24 mouse cellular contexts compared by ENCODE assay signal in the genomic region with DNA sequence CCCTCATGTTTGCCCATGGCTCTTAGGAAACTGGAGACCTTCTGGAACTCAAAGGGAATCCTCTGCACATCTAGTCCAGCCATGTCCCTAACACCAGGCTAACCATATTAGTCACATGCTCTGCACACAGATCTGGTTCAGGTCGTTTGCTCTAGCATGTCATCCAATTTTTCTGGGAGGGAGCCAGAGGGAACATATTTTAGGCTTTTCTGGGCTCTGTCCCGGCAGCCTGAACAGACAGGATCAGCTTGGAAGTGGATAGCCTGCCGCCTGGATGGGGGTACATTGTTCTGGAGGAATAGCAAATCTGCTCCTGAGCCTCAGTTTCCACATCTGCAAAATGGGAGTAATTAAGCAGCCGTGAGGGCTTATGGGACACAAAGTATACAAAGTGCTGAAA. TPM values are rescaled to one million over a fixed set of nuclear protein-coding genes. Genes with fewer than 3 reads are reported as not detected.
A peak's percentile ranks its signal among the peaks of the same experiment; 100 is the strongest.
DNase-seq lines count a peak whose midpoint lies in the region; ATAC-seq and TF ChIP-seq lines count a peak whose summit lies in the region.
"Had no signal": no experiment of that assay in that cellular context is flagged by ENCODE, and none has a peak within 500 bp of the region (broad histone marks: within the 10 kb centered on the region; RNA-seq: fewer than 3 reads in every experiment).

No protein-coding gene starts in this region.

- H3K36me3 ChIP-seq in heart, embryonic 15.5 days, result no peaks in the 10 kb centered on the region
- no peaks in the 10 kb centered on the region for H3K36me3 ChIP-seq in liver, adult 2 months (ENCODE audit: control insufficient read depth, insufficient read depth, low read length)
- no peaks in the 10 kb centered on the region for H3K36me3 ChIP-seq in neural tube, embryonic 13.5 days
- H3K36me3 ChIP-seq in neural tube, embryonic 14.5 days (ENCODE audit: control insufficient read depth, insufficient read depth, low read length), result no peaks in the 10 kb centered on the region
- H3K36me3 ChIP-seq: embryonic facial prominence, embryonic 13.5 days; hindbrain, embryonic 12.5 days; limb, embryonic 12.5 days; liver, embryonic 15.5 days; midbrain, embryonic 15.5 days had no signal

- H3K27ac ChIP-seq in heart, embryonic 15.5 days, result peak overlapping the region; percentile 68; the same call in 1 of the 2 replicates
- 0 out of 2 replicates have a peak overlapping the region, but pooled peaks have one; percentile 8 for H3K27ac ChIP-seq in liver, adult 2 months (replicated peaks; ENCODE audit: insufficient read depth, low read depth, low read length)
- peak overlapping the region; percentile 18; the same call in 1 of the 2 replicates for H3K27ac ChIP-seq in neural tube, embryonic 13.5 days (replicated peaks)
- 0 out of 2 replicates have a peak overlapping the region, but pooled peaks have one; percentile 57 for H3K27ac ChIP-seq in neural tube, embryonic 14.5 days (ENCODE audit: low read depth, low read length)
- H3K27ac ChIP-seq: hindbrain, embryonic 12.5 days had no signal

- no peak for DNase-seq in heart, postnatal 14 days
- DNase-seq in liver, adult 2 months (ENCODE audit: extremely low read depth, low read depth, low spot score), result no peak
- no peak for DNase-seq in liver
- no peak for DNase-seq in neural tube, embryonic 10.5 days (ENCODE audit: extremely low spot score, low spot score)
- DNase-seq in frontal cortex, adult 2 months (ENCODE audit: extremely low spot score in 1 of 2, low spot score in 1 of 2), result no peak
- DNase-seq: B cell, adult 2 months; cerebellum, postnatal 10 days; right cerebral cortex, postnatal 4 days; thymus, postnatal 25 days had no signal

- peaks cover 30% of the 10 kb centered on the region for H3K27me3 ChIP-seq in heart, embryonic 15.5 days
- H3K27me3 ChIP-seq in liver, adult 2 months (ENCODE audit: control insufficient read depth, insufficient read depth, low read length), result no peaks in the 10 kb centered on the region
- peaks cover 35% of the 10 kb centered on the region for H3K27me3 ChIP-seq in neural tube, embryonic 13.5 days
- H3K27me3 ChIP-seq in neural tube, embryonic 14.5 days (ENCODE audit: control insufficient read depth, insufficient read depth, low read length), result peaks cover 3% of the 10 kb centered on the region; the same call in 1 of the 2 replicates

- no peaks in the 10 kb centered on the region for H3K9me3 ChIP-seq in heart, embryonic 15.5 days (replicated peaks)
- no peaks in the 10 kb centered on the region for H3K9me3 ChIP-seq in neural tube, embryonic 13.5 days
- no peaks in the 10 kb centered on the region for H3K9me3 ChIP-seq in neural tube, embryonic 14.5 days (ENCODE audit: control insufficient read depth, low read length)
- H3K9me3 ChIP-seq: embryonic facial prominence, embryonic 13.5 days; hindbrain, embryonic 12.5 days; limb, embryonic 12.5 days; liver, embryonic 15.5 days; midbrain, embryonic 15.5 days had no signal

- 60% methylated on average over 4 of the region's 4 CpGs for WGBS in heart, embryonic 15.5 days
- 69% methylated on average over 4 of the region's 4 CpGs for WGBS in liver, adult 2 months
- WGBS in neural tube, embryonic 13.5 days, result 74% methylated on average over 4 of the region's 4 CpGs
- 81% methylated on average over 4 of the region's 4 CpGs for WGBS in neural tube, embryonic 14.5 days

- H3K4me2 ChIP-seq in heart, embryonic 15.5 days, result no peak overlapping the region
- H3K4me2 ChIP-seq in neural tube, embryonic 13.5 days, result no peak overlapping the region
- H3K4me2 ChIP-seq in neural tube, embryonic 14.5 days (ENCODE audit: low read depth, low read length), result no peak overlapping the region
- H3K4me2 ChIP-seq: embryonic facial prominence, embryonic 13.5 days; heart, embryonic 11.5 days; hindbrain, embryonic 12.5 days; limb, embryonic 12.5 days; liver, embryonic 15.5 days; midbrain, embryonic 15.5 days had no signal

- no peak for ATAC-seq in heart, embryonic 15.5 days (replicated peaks; ENCODE audit: insufficient number of reproducible peaks, insufficient read depth, low FRiP score, low read depth)
- ATAC-seq in neural tube, embryonic 13.5 days (ENCODE audit: low read depth), result no peak
- no peak for ATAC-seq in neural tube, embryonic 14.5 days (ENCODE audit: low read depth)
- ATAC-seq: forebrain, embryonic 14.5 days; intestine, embryonic 16.5 days; midbrain, embryonic 15.5 days had no signal

- TF ChIP-seq POLR2A in liver, adult 2 months (IDR thresholded peaks at IDR 0.05; ENCODE audit: extremely low read depth, insufficient read depth, low read length), result no peak

- no peak overlapping the region for H3K9ac ChIP-seq in heart, embryonic 15.5 days
- no peak overlapping the region for H3K9ac ChIP-seq in liver, adult 2 months (ENCODE audit: low read depth, low read length)
- no peak overlapping the region for H3K9ac ChIP-seq in neural tube, embryonic 13.5 days
- no peak overlapping the region for H3K9ac ChIP-seq in neural tube, embryonic 14.5 days (replicated peaks; ENCODE audit: low read depth, low read length)
- H3K9ac ChIP-seq: embryonic facial prominence, embryonic 13.5 days; hindbrain, embryonic 12.5 days; limb, embryonic 12.5 days; liver, embryonic 15.5 days; midbrain, embryonic 15.5 days had no signal

- intact Hi-C loops in heart, postnatal 14 days (cut with DNase I), result no loop called here

- no peak for TF ChIP-seq CTCF in liver, adult 2 months (IDR thresholded peaks at IDR 0.05; ENCODE audit: low read depth, low read length)

- H3K4me3 ChIP-seq in heart, embryonic 15.5 days, result no peak overlapping the region
- H3K4me3 ChIP-seq in liver, adult 2 months (ENCODE audit: insufficient read depth, low read depth, low read length), result no peak overlapping the region
- H3K4me3 ChIP-seq in neural tube, embryonic 13.5 days, result no peak overlapping the region
- no peak overlapping the region for H3K4me3 ChIP-seq in neural tube, embryonic 14.5 days (ENCODE audit: low read depth, low read length)
- H3K4me3 ChIP-seq: embryonic facial prominence, embryonic 13.5 days; hindbrain, embryonic 12.5 days; limb, embryonic 12.5 days; liver, embryonic 15.5 days; midbrain, embryonic 15.5 days had no signal

- H3K79me2 ChIP-seq in liver, adult 2 months (ENCODE audit: control insufficient read depth, insufficient read depth, low read length), result no peaks in the 10 kb centered on the region

- H3K4me1 ChIP-seq in heart, embryonic 15.5 days (replicated peaks), result peaks cover 46% of the 10 kb centered on the region
- peaks cover 12% of the 10 kb centered on the region for H3K4me1 ChIP-seq in liver, adult 2 months (ENCODE audit: control insufficient read depth, insufficient read depth, low read length)
- H3K4me1 ChIP-seq in neural tube, embryonic 13.5 days (replicated peaks), result peaks cover 37% of the 10 kb centered on the region
- peaks cover 14% of the 10 kb centered on the region; the same call in 1 of the 2 replicates for H3K4me1 ChIP-seq in neural tube, embryonic 14.5 days (ENCODE audit: control insufficient read depth, insufficient read depth, low read length)

RNA-seq across cellular contexts. Expression of a gene that starts 3.6 kb away (rescaled TPM):
- polyA plus RNA-seq in heart, embryonic 15.5 days (2015; fragmentation: Nextera tagmentation; extraction: Ambion mirVana), result 14.0 and 71.8 TPM in 2 replicates
- total RNA-seq in heart, postnatal 14 days (2021), result 10 to 100 TPM; 43.7 to 58.5 TPM
- 21.7 and 22.1 TPM in 2 replicates for total RNA-seq in liver, adult 2 months (2014; rRNA removed)
- polyA plus RNA-seq in liver, adult 2 months (2012; rRNA removed), result 49.7 and 92.8 TPM in 2 replicates
- 126 and 132 TPM in 2 replicates for polyA plus RNA-seq in neural tube, embryonic 13.5 days (2015; fragmentation: Nextera tagmentation; extraction: Ambion mirVana)
- polyA plus RNA-seq in neural tube, embryonic 14.5 days (2014; fragmentation: Nextera tagmentation; extraction: Ambion mirVana), result 59.0 and 136 TPM in 2 replicates
- 154 and 170 TPM in 2 replicates for polyA plus RNA-seq in frontal cortex, adult 2 months (2012; rRNA removed)
- total RNA-seq: megakaryocyte-erythroid progenitor cell, adult 5-6 weeks had no signal

RNA-seq across cellular contexts. Expression of a gene that starts 18.0 kb away (rescaled TPM):
- 53.4 and 56.4 TPM in 2 replicates for polyA plus RNA-seq in heart, embryonic 15.5 days (2015; fragmentation: Nextera tagmentation; extraction: Ambion mirVana)
- 10 to 100 TPM; 33.0 to 33.6 TPM for total RNA-seq in heart, postnatal 14 days (2021)
- 9.1 and 12.9 TPM in 2 replicates for total RNA-seq in liver, adult 2 months (2014; rRNA removed)
- 20.2 and 21.3 TPM in 2 replicates for polyA plus RNA-seq in liver, adult 2 months (2012; rRNA removed)
- polyA plus RNA-seq in neural tube, embryonic 13.5 days (2015; fragmentation: Nextera tagmentation; extraction: Ambion mirVana), result 80.8 and 93.1 TPM in 2 replicates
- 78.0 and 82.1 TPM in 2 replicates for polyA plus RNA-seq in neural tube, embryonic 14.5 days (2014; fragmentation: Nextera tagmentation; extraction: Ambion mirVana)
- polyA plus RNA-seq in frontal cortex, adult 2 months (2012; rRNA removed), result 47.4 and 47.7 TPM in 2 replicates

RNA-seq across cellular contexts. Expression of a gene that starts 27.8 kb away (rescaled TPM):
- 43.3 and 47.1 TPM in 2 replicates for polyA plus RNA-seq in heart, embryonic 15.5 days (2015; fragmentation: Nextera tagmentation; extraction: Ambion mirVana)
- 10 to 100 TPM; 34.6 to 34.7 TPM for total RNA-seq in heart, postnatal 14 days (2021)
- 1.6 and 2.3 TPM in 2 replicates for total RNA-seq in liver, adult 2 months (2014; rRNA removed)
- 4.5 and 5.6 TPM in 2 replicates for polyA plus RNA-seq in liver, adult 2 months (2012; rRNA removed)
- 4.9 and 5.4 TPM in 2 replicates for polyA plus RNA-seq in neural tube, embryonic 13.5 days (2015; fragmentation: Nextera tagmentation; extraction: Ambion mirVana)
- polyA plus RNA-seq in neural tube, embryonic 14.5 days (2014; fragmentation: Nextera tagmentation; extraction: Ambion mirVana), result 5.8 and 7.2 TPM in 2 replicates
- polyA plus RNA-seq in frontal cortex, adult 2 months (2012; rRNA removed), result 6.6 and 6.9 TPM in 2 replicates

RNA-seq across cellular contexts. Expression of a gene that starts 28.4 kb away (rescaled TPM):
- polyA plus RNA-seq in heart, embryonic 15.5 days (2015; fragmentation: Nextera tagmentation; extraction: Ambion mirVana), result 167 and 180 TPM in 2 replicates
- 100 to 1,000 TPM in 1 of 2 experiments, 10 to 100 TPM in 1; 97.7 to 103 TPM for total RNA-seq in heart, postnatal 14 days (2021)
- total RNA-seq in liver, adult 2 months (2014; rRNA removed), result 112 and 135 TPM in 2 replicates
- polyA plus RNA-seq in liver, adult 2 months (2012; rRNA removed), result 164 and 279 TPM in 2 replicates
- polyA plus RNA-seq in neural tube, embryonic 13.5 days (2015; fragmentation: Nextera tagmentation; extraction: Ambion mirVana), result 97.5 and 109 TPM in 2 replicates
- 81.2 and 102 TPM in 2 replicates for polyA plus RNA-seq in neural tube, embryonic 14.5 days (2014; fragmentation: Nextera tagmentation; extraction: Ambion mirVana)
- polyA plus RNA-seq in frontal cortex, adult 2 months (2012; rRNA removed), result 177 and 194 TPM in 2 replicates

RNA-seq across cellular contexts. Expression of a gene that starts 32.8 kb away (rescaled TPM):
- not detected in 2 replicates for polyA plus RNA-seq in heart, embryonic 15.5 days (2015; fragmentation: Nextera tagmentation; extraction: Ambion mirVana)
- total RNA-seq in heart, postnatal 14 days (2021), result 1 to 10 TPM in 1 of 2 experiments, under 1 TPM in 1; 0.86 to 1.0 TPM
- 0.18 TPM in 1 of 2 replicates, not detected in the other for total RNA-seq in liver, adult 2 months (2014; rRNA removed)
- not detected in 2 replicates for polyA plus RNA-seq in liver, adult 2 months (2012; rRNA removed)
- polyA plus RNA-seq in neural tube, embryonic 13.5 days (2015; fragmentation: Nextera tagmentation; extraction: Ambion mirVana), result not detected in 2 replicates
- polyA plus RNA-seq in neural tube, embryonic 14.5 days (2014; fragmentation: Nextera tagmentation; extraction: Ambion mirVana), result 0.27 TPM in 1 of 2 replicates, not detected in the other
- polyA plus RNA-seq in frontal cortex, adult 2 months (2012; rRNA removed), result 0.69 TPM in 1 of 2 replicates, not detected in the other
- total RNA-seq: adrenal gland, adult 18-20 months; layer of hippocampus, postnatal 25 days; megakaryocyte-erythroid progenitor cell, adult 5-6 weeks had no signal
- polyA plus RNA-seq: embryonic facial prominence, embryonic 13.5 days; forebrain, embryonic 14.5 days; heart, embryonic 11.5 days; hindbrain, embryonic 12.5 days; intestine, embryonic 16.5 days; kidney, embryonic 16.5 days; limb, embryonic 12.5 days; liver, embryonic 15.5 days; midbrain, embryonic 15.5 days had no signal

Comparison
In these comparisons a context has a peak if more than half of its experiments do, and no peak if none do; other contexts are left out.
1. H3K27ac ChIP-seq: peak in every context shown above with its lines; median percentile 68 in heart, embryonic 15.5 days; 57 in neural tube, embryonic 14.5 days; 18 in neural tube, embryonic 13.5 days; 8 in liver, adult 2 months.